Mouse (Mus musculus): ENCODE measurements at regions not wholly inside any gene's neighbourhood (a gene's known extent, or its start where the extent isn't known, plus 50 kb on each side); places are given as distances from the start of the nearest gene placed in this dataset.

DNA sequence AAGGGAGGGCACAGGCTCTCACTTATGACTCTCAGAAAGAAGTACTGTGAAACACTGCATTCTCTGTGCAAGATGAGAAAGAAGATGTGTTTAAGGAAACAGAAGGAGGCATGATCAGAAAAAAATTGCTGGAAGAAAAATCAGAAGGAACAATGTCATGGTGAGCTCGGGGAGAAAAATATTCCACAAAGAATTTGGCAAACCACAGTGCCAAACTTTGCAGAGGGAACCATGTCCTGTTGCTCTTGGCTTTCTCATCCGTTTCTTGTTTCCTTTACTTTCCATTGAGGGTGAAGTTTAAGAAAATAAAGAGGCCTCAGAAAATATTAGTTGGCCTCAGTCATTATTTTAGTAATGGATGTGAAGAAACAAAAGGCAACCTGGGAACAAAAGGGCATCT, 804.4 kb downstream of the Ntrk3 start:
- H3K4me1 ChIP-seq (ENCODE audit: control insufficient read depth, insufficient read depth, low read length), result no peaks in the 10 kb centered on the region
- TF ChIP-seq POLR2A (IDR thresholded peaks at IDR 0.05; ENCODE audit: insufficient read depth, low read length) (no peak), CTCF (IDR thresholded peaks at IDR 0.05; ENCODE audit: low read depth, low read length) (no peak), EP300 (IDR thresholded peaks at IDR 0.05; ENCODE audit: insufficient read depth, low read depth, low read length) (no peak)
- H3K4me3 ChIP-seq (ENCODE audit: low read depth, low read length), result no peak overlapping the region
- H3K36me3 ChIP-seq (ENCODE audit: control insufficient read depth, insufficient read depth, low read length, poor library complexity, severe bottlenecking), result no peaks in the 10 kb centered on the region
- no peaks in the 10 kb centered on the region for H3K9me3 ChIP-seq (replicated peaks; ENCODE audit: control insufficient read depth, insufficient read depth, low read length, poor library complexity, severe bottlenecking)
- H3K27ac ChIP-seq (ENCODE audit: insufficient read depth, low read length), result no peak overlapping the region
- no peaks in the 10 kb centered on the region for H3K27me3 ChIP-seq (ENCODE audit: control insufficient read depth, insufficient read depth, low read length, poor library complexity, severe bottlenecking)
- no peak overlapping the region for H3K9ac ChIP-seq (ENCODE audit: low read depth, poor library complexity, severe bottlenecking)

- Histone ChIP-seq H3K9me3 (replicated peaks; ENCODE audit: control insufficient read depth, insufficient read depth, low read length, poor library complexity, severe bottlenecking) (no peaks in the 10 kb centered on the region), H3K27ac (ENCODE audit: insufficient read depth, low read length) (no peak overlapping the region), H3K9ac (ENCODE audit: low read depth, poor library complexity, severe bottlenecking) (no peak overlapping the region), H3K4me1 (ENCODE audit: control insufficient read depth, insufficient read depth, low read length) (no peaks in the 10 kb centered on the region), H3K27me3 (ENCODE audit: control insufficient read depth, insufficient read depth, low read length, poor library complexity, severe bottlenecking) (no peaks in the 10 kb centered on the region), H3K36me3 (ENCODE audit: control insufficient read depth, insufficient read depth, low read length, poor library complexity, severe bottlenecking) (no peaks in the 10 kb centered on the region), H3K4me3 (ENCODE audit: low read depth, low read length) (no peak overlapping the region)
- TF ChIP-seq POLR2A (IDR thresholded peaks at IDR 0.05; ENCODE audit: insufficient read depth, low read length) (no peak), CTCF (IDR thresholded peaks at IDR 0.05; ENCODE audit: low read depth, low read length) (no peak), EP300 (IDR thresholded peaks at IDR 0.05; ENCODE audit: insufficient read depth, low read depth, low read length) (no peak)
Measured at GRCm38 (mm10) chr7:77928479-77929467, 809.0 kb downstream of the Ntrk3 start.

DNA sequence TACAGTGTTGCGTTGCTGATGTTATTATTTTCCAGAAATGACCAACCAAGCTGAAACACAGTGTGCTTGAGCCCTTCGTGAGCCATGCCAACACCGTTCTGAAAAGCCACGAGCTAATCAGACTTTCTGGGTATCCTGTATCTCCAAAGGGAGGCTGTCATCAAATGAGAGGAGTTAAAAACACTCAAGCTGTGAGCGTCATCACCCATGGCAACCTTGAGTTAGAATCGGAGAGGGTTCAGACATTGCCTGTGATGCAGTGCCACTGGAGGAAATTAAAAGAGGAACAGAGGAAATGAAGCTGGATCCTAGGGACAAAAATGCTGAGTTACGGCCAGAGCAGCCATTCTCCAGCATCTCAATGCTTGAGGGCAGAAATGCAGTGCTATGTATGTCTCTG, 838.6 kb downstream of the Ntrk3 start:
- no peak overlapping the region for H3K27ac ChIP-seq (ENCODE audit: insufficient read depth, low read length)
- no peak overlapping the region for H3K9ac ChIP-seq (ENCODE audit: low read depth, poor library complexity, severe bottlenecking)
- no peak overlapping the region for H3K4me3 ChIP-seq (ENCODE audit: low read depth, low read length)
- no peaks in the 10 kb centered on the region for H3K9me3 ChIP-seq (replicated peaks; ENCODE audit: control insufficient read depth, insufficient read depth, low read length, poor library complexity, severe bottlenecking)
- no peak for TF ChIP-seq CTCF (IDR thresholded peaks at IDR 0.05; ENCODE audit: low read depth, low read length)
- no peak for TF ChIP-seq POLR2A (IDR thresholded peaks at IDR 0.05; ENCODE audit: insufficient read depth, low read length)
- no peak for TF ChIP-seq EP300 (IDR thresholded peaks at IDR 0.05; ENCODE audit: insufficient read depth, low read depth, low read length)
- no peaks in the 10 kb centered on the region for H3K36me3 ChIP-seq (ENCODE audit: control insufficient read depth, insufficient read depth, low read length, poor library complexity, severe bottlenecking)
- no peaks in the 10 kb centered on the region for H3K27me3 ChIP-seq (ENCODE audit: control insufficient read depth, insufficient read depth, low read length, poor library complexity, severe bottlenecking)
- no peaks in the 10 kb centered on the region for H3K4me1 ChIP-seq (ENCODE audit: control insufficient read depth, insufficient read depth, low read length)

GRCm38 (mm10) chr7:77888543-77888942, 849.3 kb downstream of the Ntrk3 start:
- no peak overlapping the region for H3K9ac ChIP-seq (ENCODE audit: low read depth, poor library complexity, severe bottlenecking)
- H3K27ac ChIP-seq (ENCODE audit: insufficient read depth, low read length), result no peak overlapping the region
- no peaks in the 10 kb centered on the region for H3K36me3 ChIP-seq (ENCODE audit: control insufficient read depth, insufficient read depth, low read length, poor library complexity, severe bottlenecking)
- H3K27me3 ChIP-seq (ENCODE audit: control insufficient read depth, insufficient read depth, low read length, poor library complexity, severe bottlenecking), result no peaks in the 10 kb centered on the region
- no peaks in the 10 kb centered on the region for H3K4me1 ChIP-seq (ENCODE audit: control insufficient read depth, insufficient read depth, low read length)
- TF ChIP-seq EP300 (IDR thresholded peaks at IDR 0.05; ENCODE audit: insufficient read depth, low read depth, low read length) (no peak), POLR2A (IDR thresholded peaks at IDR 0.05; ENCODE audit: insufficient read depth, low read length) (no peak), CTCF (IDR thresholded peaks at IDR 0.05; ENCODE audit: low read depth, low read length) (no peak)
- no peaks in the 10 kb centered on the region for H3K9me3 ChIP-seq (replicated peaks; ENCODE audit: control insufficient read depth, insufficient read depth, low read length, poor library complexity, severe bottlenecking)
- no peak overlapping the region for H3K4me3 ChIP-seq (ENCODE audit: low read depth, low read length)

- no peak overlapping the region for H3K27ac ChIP-seq (ENCODE audit: insufficient read depth, low read length)
- H3K4me3 ChIP-seq (ENCODE audit: low read depth, low read length), result no peak overlapping the region
- H3K9ac ChIP-seq (ENCODE audit: low read depth, poor library complexity, severe bottlenecking), result no peak overlapping the region
- TF ChIP-seq CTCF (IDR thresholded peaks at IDR 0.05; ENCODE audit: low read depth, low read length), result no peak
- no peak for TF ChIP-seq POLR2A (IDR thresholded peaks at IDR 0.05; ENCODE audit: insufficient read depth, low read length)
- no peak for TF ChIP-seq EP300 (IDR thresholded peaks at IDR 0.05; ENCODE audit: insufficient read depth, low read depth, low read length)
- H3K36me3 ChIP-seq (ENCODE audit: control insufficient read depth, insufficient read depth, low read length, poor library complexity, severe bottlenecking), result no peaks in the 10 kb centered on the region
- H3K9me3 ChIP-seq (replicated peaks; ENCODE audit: control insufficient read depth, insufficient read depth, low read length, poor library complexity, severe bottlenecking), result no peaks in the 10 kb centered on the region
- no peaks in the 10 kb centered on the region for H3K4me1 ChIP-seq (ENCODE audit: control insufficient read depth, insufficient read depth, low read length)
- no peaks in the 10 kb centered on the region for H3K27me3 ChIP-seq (ENCODE audit: control insufficient read depth, insufficient read depth, low read length, poor library complexity, severe bottlenecking)
Measured at GRCm38 (mm10) chr7:77882605-77883354, 855.0 kb downstream of the Ntrk3 start.

All from ES-Bruce4 (cell line).